Mouse (Mus musculus) T-helper 2 cell (primary cell): Measurements from ENCODE around the gene Irs1.

Source experiments
- in situ Hi-C: fragments of 300-600 bp; cut with MboI, MseI; formaldehyde crosslinking; loops from one replicate; pipeline ENCODE4 v1.15.1; 2025; ENCODE audit warnings: high pct_unique_total_duplicates

Irs1 gene

GRCm38 (mm10) chr1:82188549-82189231, 102.5 kb downstream of the Irs1 start:
- in situ Hi-C loops = no loop called here

GRCm38 (mm10) chr1:82183913-82184442, 107.2 kb downstream of the Irs1 start:
- in situ Hi-C loops = no loop called here
